Mouse (Mus musculus) lung, postnatal 0 days (tissue): Measurements from ENCODE around the gene Synrg.

Experiments used
- CTCF ChIP-seq: IDR thresholded peaks from 2 replicates; pipeline ENCODE4 v1.5.1; 2016; ENCODE audit warnings: antibody characterized with exemption, mild to moderate bottlenecking
- EP300 ChIP-seq: IDR thresholded peaks from 2 replicates; pipeline ENCODE4 v1.6.1; 2016; ENCODE audit warnings: antibody characterized with exemption, mild to moderate bottlenecking, control low read depth

DNA sequence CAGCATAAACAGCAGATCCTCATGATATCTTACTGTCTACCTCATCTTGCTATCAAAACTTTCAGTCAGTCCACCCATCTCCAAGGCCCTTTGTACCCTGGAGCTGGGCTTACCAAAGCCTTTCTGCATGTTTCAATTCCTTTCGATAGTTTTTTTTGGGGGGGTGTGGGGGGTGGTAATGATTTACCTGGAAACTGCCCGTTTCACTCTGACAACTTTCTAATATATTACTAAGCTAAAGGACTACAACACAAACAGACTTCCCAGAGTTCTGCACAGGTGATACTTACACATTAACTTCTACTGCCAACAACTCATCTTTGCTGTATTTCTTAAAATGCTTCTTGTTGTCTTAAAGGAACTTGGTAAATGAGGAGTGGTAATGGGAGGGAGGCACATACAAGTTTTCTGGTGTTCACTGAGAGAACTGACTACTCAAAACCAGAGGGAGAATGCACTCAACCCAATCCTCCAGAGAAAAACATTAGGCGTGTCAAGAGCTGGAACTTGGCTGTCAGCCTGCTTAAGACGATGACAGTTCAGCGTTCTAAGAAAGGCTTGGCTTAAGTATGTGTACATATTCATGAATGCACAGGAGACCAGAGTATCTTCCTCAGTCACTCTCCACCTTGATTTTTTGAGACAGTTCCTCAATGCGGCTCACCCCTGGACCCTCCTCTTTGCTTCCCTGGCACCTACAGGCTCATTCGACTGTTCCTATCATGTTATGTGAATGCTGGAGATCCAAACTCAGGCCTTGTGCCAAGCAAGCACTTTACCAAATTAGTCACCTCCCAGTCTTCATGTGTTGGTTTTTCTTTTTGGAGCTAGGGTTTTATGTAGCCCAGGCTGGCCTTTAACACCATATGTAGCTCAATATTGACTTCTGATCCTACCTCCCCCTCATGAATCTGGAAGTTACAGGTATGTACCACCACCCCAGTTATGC is 109.9 kb downstream of the Synrg start:
- TF ChIP-seq CTCF (no peak), EP300 (peak; percentile 69)
